Mouse (Mus musculus) testis, adult 2 months (tissue): ENCODE measurements around the gene Slc22a12.

ENCODE experiments used
- CTCF ChIP-seq: fragments of 200-500 bp; IDR thresholded peaks from 2 replicates; pipeline ENCODE4 v1.5.1; 2012; ENCODE audit warnings: low read depth, mild to moderate bottlenecking, inconsistent platforms, low read length, moderate library complexity; ENCODE audit not compliant: control insufficient read depth, insufficient read depth, insufficient replicate concordance
- POLR2A ChIP-seq: fragments of 200-500 bp; IDR thresholded peaks from 2 replicates; pipeline ENCODE4 v1.6.1; 2012; ENCODE audit warnings: low read depth, mild to moderate bottlenecking, inconsistent platforms, low read length, moderate library complexity; ENCODE audit not compliant: control insufficient read depth

GRCm38 (mm10) chr19:6499860-6500635 lies 42.8 kb downstream of the Slc22a12 start:
- TF ChIP-seq CTCF: no peak
- TF ChIP-seq POLR2A: no peak
